Mouse (Mus musculus) thymus, postnatal 25 days (tissue): ENCODE measurements around the gene Cpn1.

ENCODE experiments used
- DNase-seq: peaks from one replicate; pipeline ENCODE4 v3.0.0; 2022

Cpn1 gene

GRCm38 (mm10) chr19:43986069-43986794 lies at the start of gene Cpn1:
Gene Cpn1 (minus strand): TSS chr19:43986556.
- no peak for DNase-seq

- no peak for DNase-seq
These were observed 47.0 kb upstream of the Cpn1 start for GRCm38 (mm10) chr19:44033396-44033795.

GRCm38 (mm10) chr19:44032046-44032744 lies 45.8 kb upstream of the Cpn1 start:
- no peak for DNase-seq

- no peak for DNase-seq
These were observed 43.7 kb upstream of the Cpn1 start for GRCm38 (mm10) chr19:44030024-44030423.

- no peak for DNase-seq
These were observed 42.6 kb upstream of the Cpn1 start, which contains the start of gene Cyp2c23 for GRCm38 (mm10) chr19:44028972-44029371. Gene Cyp2c23 (minus strand): TSS chr19:44029208.

- no peak for DNase-seq
These were observed 40.7 kb upstream of the Cpn1 start for GRCm38 (mm10) chr19:44026956-44027530.

- no peak for DNase-seq
These were observed 38.7 kb upstream of the Cpn1 start for GRCm38 (mm10) chr19:44024921-44025585.

GRCm38 (mm10) chr19:44023066-44023465 lies 36.7 kb upstream of the Cpn1 start:
- DNase-seq, result peak; percentile 25

GRCm38 (mm10) chr19:44021502-44021901 lies 35.1 kb upstream of the Cpn1 start:
- DNase-seq, result no peak

- DNase-seq, result no peak
These were observed 33.4 kb upstream of the Cpn1 start for GRCm38 (mm10) chr19:44019739-44020138.

- no peak for DNase-seq
These were observed 27.5 kb upstream of the Cpn1 start for GRCm38 (mm10) chr19:44013862-44014261.

- DNase-seq, result no peak
These were observed 22.4 kb upstream of the Cpn1 start for GRCm38 (mm10) chr19:44008784-44009183.

- no peak for DNase-seq
These were observed 20.8 kb upstream of the Cpn1 start for GRCm38 (mm10) chr19:44007186-44007585.

- no peak for DNase-seq
These were observed 18.7 kb upstream of the Cpn1 start for GRCm38 (mm10) chr19:44005025-44005424.

- DNase-seq, result no peak
These were observed 17.9 kb upstream of the Cpn1 start for GRCm38 (mm10) chr19:44004261-44004660.

GRCm38 (mm10) chr19:44000720-44001119 lies 14.4 kb upstream of the Cpn1 start:
- DNase-seq, result no peak

- no peak for DNase-seq
These were observed 13.7 kb upstream of the Cpn1 start for GRCm38 (mm10) chr19:44000061-44000460.

GRCm38 (mm10) chr19:43998802-43999527 lies 12.6 kb upstream of the Cpn1 start:
- DNase-seq, result no peak

GRCm38 (mm10) chr19:43998101-43998500 lies 11.7 kb upstream of the Cpn1 start:
- no peak for DNase-seq

GRCm38 (mm10) chr19:43995427-43995826 lies 9.1 kb upstream of the Cpn1 start:
- DNase-seq, result no peak

- no peak for DNase-seq
These were observed 6.1 kb upstream of the Cpn1 start for GRCm38 (mm10) chr19:43992464-43992863.

GRCm38 (mm10) chr19:43990362-43990761 lies 4.0 kb upstream of the Cpn1 start:
- no peak for DNase-seq

- no peak for DNase-seq
These were observed 4.4 kb downstream of the Cpn1 start for GRCm38 (mm10) chr19:43981992-43982391.
